Mouse (Mus musculus) limb, embryonic 11.5 days (tissue): ENCODE measurements around the gene Smarcc1. TPM values are rescaled to one million over a fixed set of nuclear protein-coding genes. Genes with fewer than 3 reads are reported as not detected.

Experiments
- ATAC-seq: fragments of 200-750 bp; cut with Nextera tagmentation; 2 replicates; pipeline ENCODE4 v1.8.0; 2017; ENCODE audit warnings: low read depth; ENCODE audit not compliant: insufficient number of reproducible peaks, low FRiP score, low TSS enrichment
- DNase-seq: peaks from one replicate; pipeline ENCODE4 v3.0.0-alpha.2; 2015; ENCODE audit warnings: low spot score
- H3K27ac ChIP-seq: fragments of 300-500 bp; sonication (generic); replicated peaks from 2 replicates; pipeline ENCODE4 v1.5.1; 2014; ENCODE audit warnings: low read depth, mild to moderate bottlenecking, low read length
- H3K27me3 ChIP-seq: fragments of 300-500 bp; sonication (generic); 2 replicates; pipeline ENCODE4 v1.6.1; 2014; ENCODE audit warnings: mild to moderate bottlenecking, low read length, mixed read lengths; ENCODE audit not compliant: control insufficient read depth, insufficient read depth
- H3K36me3 ChIP-seq: fragments of 300-500 bp; sonication (generic); 2 replicates; pipeline ENCODE4 v1.6.1; 2014; ENCODE audit warnings: mild to moderate bottlenecking, low read length, moderate library complexity, mixed read lengths; ENCODE audit not compliant: control insufficient read depth, insufficient read depth
- H3K4me1 ChIP-seq: fragments of 300-500 bp; sonication (generic); 2 replicates; pipeline ENCODE4 v1.6.1; 2014; ENCODE audit warnings: low read length, mixed read lengths; ENCODE audit not compliant: control insufficient read depth, insufficient read depth
- H3K4me2 ChIP-seq: fragments of 300-500 bp; sonication (generic); 2 replicates; pipeline ENCODE4 v1.6.1; 2014; ENCODE audit warnings: low read depth, mild to moderate bottlenecking, moderate library complexity; ENCODE audit not compliant: severe bottlenecking
- H3K4me3 ChIP-seq: fragments of 300-500 bp; sonication (generic); 2 replicates; pipeline ENCODE4 v1.5.1; 2014; ENCODE audit warnings: low read depth, low read length
- H3K9ac ChIP-seq: fragments of 300-500 bp; sonication (generic); 2 replicates; pipeline ENCODE4 v1.6.1; 2014; ENCODE audit warnings: mild to moderate bottlenecking, low read length
- H3K9me3 ChIP-seq: fragments of 300-500 bp; sonication (generic); 2 replicates; pipeline ENCODE4 v1.6.1; 2016; ENCODE audit warnings: low read length; ENCODE audit not compliant: control insufficient read depth
- WGBS: fragments of 180-500 bp; shearing (Covaris S2); extraction: QIAGEN DNeasy Blood & Tissue Kit; methylation state at CpG from one replicate; pipeline ENCODE4 v1.1.7; 2014; 5-methylcytosine and 5-hydroxymethylcytosine counted together
- polyA plus RNA-seq: library from polyadenylated mRNA; unstranded; fragments of >200 nt; fragmentation: Nextera tagmentation; extraction: Ambion mirVana; gene quantifications from 2 replicates; pipeline ENCODE4 v1.2.1, GENCODE M21; 2014

Gene Smarcc1
- polyA plus RNA-seq, 1 experiment from 2014 or later: 217 TPM

GRCm38 (mm10) chr9:110205526-110206404 is 88.3 kb downstream of the Smarcc1 start:
- ATAC-seq: peak; percentile 85
- H3K4me3 ChIP-seq: no peak overlapping the region
- no peaks in the 10 kb centered on the region for H3K4me1 ChIP-seq
- peaks cover 25% of the 10 kb centered on the region for H3K36me3 ChIP-seq
- H3K9ac ChIP-seq: no peak overlapping the region
- no peak overlapping the region for H3K4me2 ChIP-seq
- 74% methylated on average over 15 of the region's 15 CpGs for WGBS
- no peaks in the 10 kb centered on the region for H3K27me3 ChIP-seq
- no peaks in the 10 kb centered on the region for H3K9me3 ChIP-seq
- peak; percentile 58 for DNase-seq
- H3K27ac ChIP-seq: peak overlapping the region; percentile 78

DNA sequence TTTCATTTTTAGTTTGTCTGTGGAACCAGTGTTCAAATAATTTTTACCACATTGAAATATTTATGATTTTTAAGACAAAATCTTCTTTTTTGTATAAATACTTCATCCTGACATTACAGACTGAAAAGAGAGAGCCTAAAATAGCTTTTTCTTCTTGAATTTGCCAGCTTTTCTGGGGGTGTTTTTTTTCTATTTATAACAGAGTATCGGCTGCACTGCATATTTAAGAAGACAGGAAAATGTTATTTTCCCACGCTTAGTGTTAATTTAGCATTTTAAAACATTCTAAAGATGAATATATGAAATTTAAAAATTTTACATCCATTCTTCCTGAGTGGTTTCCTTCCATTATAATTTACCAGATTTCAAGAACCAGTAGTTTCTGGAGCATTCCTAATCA is 88.9 kb downstream of the Smarcc1 start:
- Histone ChIP-seq H3K4me3 (no peak overlapping the region), H3K9me3 (no peaks in the 10 kb centered on the region), H3K4me1 (no peaks in the 10 kb centered on the region), H3K36me3 (peaks cover 25% of the 10 kb centered on the region), H3K9ac (no peak overlapping the region), H3K4me2 (no peak overlapping the region), H3K27ac (no peak overlapping the region; the same call in 1 of the 2 replicates), H3K27me3 (no peaks in the 10 kb centered on the region)
- 85% methylated on average over 2 of the region's 2 CpGs for WGBS
- ATAC-seq (no peak), DNase-seq (no peak)

GRCm38 (mm10) chr9:110208265-110208664 is 90.8 kb downstream of the Smarcc1 start:
- Histone ChIP-seq H3K27me3 (no peaks in the 10 kb centered on the region), H3K4me1 (no peaks in the 10 kb centered on the region), H3K27ac (no peak overlapping the region), H3K9ac (no peak overlapping the region), H3K4me3 (no peak overlapping the region), H3K36me3 (peaks cover 24% of the 10 kb centered on the region), H3K4me2 (no peak overlapping the region), H3K9me3 (no peaks in the 10 kb centered on the region)
- DNase-seq (no peak), ATAC-seq (no peak)
- WGBS: 79% methylated on average over 7 of the region's 7 CpGs

GRCm38 (mm10) chr9:110208967-110209366 is 91.5 kb downstream of the Smarcc1 start:
- no peak for DNase-seq
- Histone ChIP-seq H3K9ac (no peak overlapping the region), H3K27me3 (no peaks in the 10 kb centered on the region), H3K4me1 (no peaks in the 10 kb centered on the region), H3K4me2 (no peak overlapping the region), H3K36me3 (peaks cover 24% of the 10 kb centered on the region), H3K9me3 (no peaks in the 10 kb centered on the region), H3K27ac (peak overlapping the region; percentile 36; the same call in 1 of the 2 replicates), H3K4me3 (no peak overlapping the region)
- ATAC-seq: no peak
- WGBS: 79% methylated on average over 3 of the region's 3 CpGs

GRCm38 (mm10) chr9:110224273-110224672 is 106.8 kb downstream of the Smarcc1 start:
- DNase-seq (no peak), ATAC-seq (no peak)
- no peaks in the 10 kb centered on the region for H3K27me3 ChIP-seq
- no peak overlapping the region for H3K4me2 ChIP-seq
- H3K4me1 ChIP-seq: no peaks in the 10 kb centered on the region
- H3K4me3 ChIP-seq: no peak overlapping the region
- peaks cover 25% of the 10 kb centered on the region for H3K36me3 ChIP-seq
- H3K27ac ChIP-seq: no peak overlapping the region
- no peak overlapping the region for H3K9ac ChIP-seq
- 94% methylated on average over 4 of the region's 4 CpGs for WGBS
- H3K9me3 ChIP-seq: no peaks in the 10 kb centered on the region

GRCm38 (mm10) chr9:110226191-110226590 is 108.7 kb downstream of the Smarcc1 start:
- no peaks in the 10 kb centered on the region for H3K4me1 ChIP-seq
- H3K27me3 ChIP-seq: no peaks in the 10 kb centered on the region
- peaks cover 31% of the 10 kb centered on the region for H3K36me3 ChIP-seq
- no peak overlapping the region for H3K27ac ChIP-seq
- H3K9ac ChIP-seq: no peak overlapping the region
- no peak for DNase-seq
- ATAC-seq: no peak
- no peak overlapping the region for H3K4me3 ChIP-seq
- WGBS: 91% methylated on average over 4 of the region's 4 CpGs
- no peak overlapping the region for H3K4me2 ChIP-seq
- H3K9me3 ChIP-seq: no peaks in the 10 kb centered on the region

GRCm38 (mm10) chr9:110228671-110229070 is 111.2 kb downstream of the Smarcc1 start:
- H3K4me1 ChIP-seq: no peaks in the 10 kb centered on the region
- H3K36me3 ChIP-seq: peaks cover 30% of the 10 kb centered on the region
- no peaks in the 10 kb centered on the region for H3K27me3 ChIP-seq
- H3K4me2 ChIP-seq: no peak overlapping the region
- H3K27ac ChIP-seq: no peak overlapping the region
- H3K9ac ChIP-seq: no peak overlapping the region
- no peak overlapping the region for H3K4me3 ChIP-seq
- H3K9me3 ChIP-seq: no peaks in the 10 kb centered on the region
- ATAC-seq: no peak
- 65% methylated on average over 6 of the region's 6 CpGs for WGBS
- no peak for DNase-seq

DNA sequence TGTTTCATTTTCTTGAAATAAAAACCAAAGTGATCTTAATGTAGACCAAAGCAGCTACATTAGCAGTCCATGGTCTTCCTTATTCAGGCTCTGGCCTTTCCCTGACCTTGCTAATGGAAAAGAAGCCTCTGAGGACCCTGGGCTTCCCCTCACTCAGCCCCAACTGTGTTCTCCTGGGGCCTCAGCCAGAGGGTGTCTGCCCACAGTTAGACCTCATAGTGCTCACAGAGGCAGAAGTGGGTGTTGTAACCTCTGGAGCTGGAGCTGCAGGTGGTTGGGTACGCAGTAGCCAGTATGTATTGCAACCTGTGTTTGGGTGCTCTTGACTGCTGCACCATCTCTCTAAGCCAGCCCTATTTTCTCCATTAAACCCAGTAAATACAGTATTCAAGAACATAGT is 111.6 kb downstream of the Smarcc1 start:
- H3K27me3 ChIP-seq: no peaks in the 10 kb centered on the region
- no peaks in the 10 kb centered on the region for H3K4me1 ChIP-seq
- H3K36me3 ChIP-seq: peaks cover 32% of the 10 kb centered on the region
- no peak overlapping the region for H3K4me3 ChIP-seq
- no peak overlapping the region for H3K27ac ChIP-seq
- ATAC-seq: no peak
- H3K4me2 ChIP-seq: no peak overlapping the region
- no peaks in the 10 kb centered on the region for H3K9me3 ChIP-seq
- WGBS: 100% methylated on average over 1 of the region's 1 CpGs
- H3K9ac ChIP-seq: no peak overlapping the region
- DNase-seq: no peak
